Mouse (Mus musculus): ENCODE data around the gene Gsta4.

- TF ChIP-seq POLR2A (IDR thresholded peaks at IDR 0.05; ENCODE audit: insufficient read length, low read depth) (no peak), CEBPB (IDR thresholded peaks at IDR 0.05; ENCODE audit: insufficient read depth, poor library complexity, severe bottlenecking) (no peak), USF1 (IDR thresholded peaks at IDR 0.05; ENCODE audit: low read depth) (no peak)
Measured at GRCm38 (mm10) chr9:78167453-78167969, 15.1 kb upstream of the Gsta4 start.
